Mouse (Mus musculus) retina, embryonic 14.5 days (tissue): Measurements from ENCODE around the gene 1700007K13Rik.
"Not testable (repeated sequence)": the region's sequence is repeated elsewhere in the genome, so short reads cannot be mapped to it uniquely, and the experiment has no call there.

Experiments used
- DNase-seq: peaks from one replicate; pipeline ENCODE4 v3.0.0-alpha.2; 2015; ENCODE audit warnings: low spot score

Gene 1700007K13Rik

GRCm38 (mm10) chr2:28465836-28466518 lies at the start of gene 1700007K13Rik:
TSS of gene 1700007K13Rik (minus strand) at chr2:28466332.
- peak; percentile 76 for DNase-seq

GRCm38 (mm10) chr2:28514489-28514888 lies 48.4 kb upstream of the 1700007K13Rik start:
- DNase-seq = peak; percentile 92

- DNase-seq = peak; percentile 49
Observed at GRCm38 (mm10) chr2:28513431-28514370, 47.6 kb upstream of the 1700007K13Rik start.

GRCm38 (mm10) chr2:28512798-28513401 lies 46.8 kb upstream of the 1700007K13Rik start, which contains the start of gene Ralgds:
TSS of gene Ralgds (plus strand) at chr2:28513125.
- DNase-seq = peak; percentile 76

- DNase-seq = not testable (repeated sequence)
Observed at GRCm38 (mm10) chr2:28511600-28511999, 45.5 kb upstream of the 1700007K13Rik start.

- no peak for DNase-seq
Observed at GRCm38 (mm10) chr2:28506291-28506690, 40.2 kb upstream of the 1700007K13Rik start.

- DNase-seq = no peak
Observed at GRCm38 (mm10) chr2:28505795-28506194, 39.7 kb upstream of the 1700007K13Rik start, which contains the start of gene Gm10134. TSS of gene Gm10134 (plus strand) at chr2:28506095.

GRCm38 (mm10) chr2:28504676-28505075 lies 38.5 kb upstream of the 1700007K13Rik start:
- DNase-seq = no peak

GRCm38 (mm10) chr2:28502987-28503386 lies 36.9 kb upstream of the 1700007K13Rik start:
- no peak for DNase-seq

GRCm38 (mm10) chr2:28498431-28498830 lies 32.3 kb upstream of the 1700007K13Rik start:
- DNase-seq = no peak

GRCm38 (mm10) chr2:28497561-28497960 lies 31.4 kb upstream of the 1700007K13Rik start:
- no peak for DNase-seq

- no peak for DNase-seq
Observed at GRCm38 (mm10) chr2:28496671-28497070, 30.5 kb upstream of the 1700007K13Rik start, which contains the start of gene Gbgt1. TSS of gene Gbgt1 (plus strand) at chr2:28496891.

- DNase-seq = no peak
Observed at GRCm38 (mm10) chr2:28495801-28496595, 29.9 kb upstream of the 1700007K13Rik start.

GRCm38 (mm10) chr2:28495207-28495756 lies 29.1 kb upstream of the 1700007K13Rik start:
- DNase-seq = no peak

GRCm38 (mm10) chr2:28494521-28494920 lies 28.4 kb upstream of the 1700007K13Rik start:
- no peak for DNase-seq

GRCm38 (mm10) chr2:28483861-28484260 lies 17.7 kb upstream of the 1700007K13Rik start:
- DNase-seq = no peak

- DNase-seq = no peak
Observed at GRCm38 (mm10) chr2:28479208-28480204, 13.4 kb upstream of the 1700007K13Rik start.

- DNase-seq = not testable (repeated sequence)
Observed at GRCm38 (mm10) chr2:28477993-28478392, 11.9 kb upstream of the 1700007K13Rik start.

GRCm38 (mm10) chr2:28472011-28472410 lies 5.9 kb upstream of the 1700007K13Rik start:
- DNase-seq = not testable (repeated sequence)

- no peak for DNase-seq
Observed at GRCm38 (mm10) chr2:28470591-28470990, 4.5 kb upstream of the 1700007K13Rik start.
